Mouse (Mus musculus) liver, embryonic 16.5 days (tissue): ENCODE results near the gene Gpr39. TPM values are rescaled to one million over a fixed set of nuclear protein-coding genes. Genes with fewer than 3 reads are reported as not detected.

Source experiments
- polyA plus RNA-seq: library from polyadenylated mRNA; unstranded; fragments of >200 nt; fragmentation: Nextera tagmentation; extraction: Ambion mirVana; gene quantifications from 2 replicates; pipeline ENCODE4 v1.2.1, GENCODE M21; 2015

The Gpr39 gene
- polyA plus RNA-seq, 1 experiment from 2014 or later, result 3.5 TPM

Other genes with a start within 250 kb of the Gpr39 start
- gene Actr3, start 241.3 kb upstream of the Gpr39 start, polyA plus RNA-seq, result 123 and 126 TPM in 2 replicates
- 31.0 and 32.7 TPM in 2 replicates for gene Slc35f5, start 116.4 kb upstream of the Gpr39 start, polyA plus RNA-seq
- 0.54 and 0.80 TPM in 2 replicates for gene Lypd1, start 236.1 kb downstream of the Gpr39 start, polyA plus RNA-seq